Mouse (Mus musculus): ENCODE results near the gene Atp1a1. TPM values are rescaled to one million over a fixed set of nuclear protein-coding genes. Genes with fewer than 3 reads are reported as not detected.

Atp1a1 gene
- 257 and 292 TPM in 2 replicates for polyA plus RNA-seq (2012; rRNA removed)

- no peak for DNase-seq (ENCODE audit: low read depth)
These were observed at the start of gene Atp1a1 for GRCm38 (mm10) chr3:101604550-101605223. Gene Atp1a1, minus strand, starts transcription at chr3:101604684.

GRCm38 (mm10) chr3:101653446-101653845 is 49.0 kb upstream of the Atp1a1 start:
- no peak for DNase-seq (ENCODE audit: low read depth)

GRCm38 (mm10) chr3:101652967-101653366 is 48.5 kb upstream of the Atp1a1 start:
- DNase-seq (ENCODE audit: low read depth) = peak; percentile 74

GRCm38 (mm10) chr3:101650328-101650727 is 45.8 kb upstream of the Atp1a1 start:
- no peak for DNase-seq (ENCODE audit: low read depth)

GRCm38 (mm10) chr3:101649271-101649670 is 44.8 kb upstream of the Atp1a1 start:
- no peak for DNase-seq (ENCODE audit: low read depth)

GRCm38 (mm10) chr3:101648096-101648793 is 43.8 kb upstream of the Atp1a1 start:
- DNase-seq (ENCODE audit: low read depth) = peak; percentile 75

GRCm38 (mm10) chr3:101646806-101647205 is 42.3 kb upstream of the Atp1a1 start:
- no peak for DNase-seq (ENCODE audit: low read depth)

GRCm38 (mm10) chr3:101645569-101646106 is 41.2 kb upstream of the Atp1a1 start:
- DNase-seq (ENCODE audit: low read depth) = no peak

GRCm38 (mm10) chr3:101644062-101644802 is 39.7 kb upstream of the Atp1a1 start:
- no peak for DNase-seq (ENCODE audit: low read depth)

GRCm38 (mm10) chr3:101643264-101643663 is 38.8 kb upstream of the Atp1a1 start:
- DNase-seq (ENCODE audit: low read depth) = no peak

- DNase-seq (ENCODE audit: low read depth) = peak; percentile 89
These were observed 33.7 kb upstream of the Atp1a1 start for GRCm38 (mm10) chr3:101638223-101638622.

GRCm38 (mm10) chr3:101636510-101636909 is 32.0 kb upstream of the Atp1a1 start:
- DNase-seq (ENCODE audit: low read depth) = peak; percentile 70

GRCm38 (mm10) chr3:101636086-101636485 is 31.6 kb upstream of the Atp1a1 start:
- no peak for DNase-seq (ENCODE audit: low read depth)

- no peak for DNase-seq (ENCODE audit: low read depth)
These were observed 29.8 kb upstream of the Atp1a1 start for GRCm38 (mm10) chr3:101634141-101634900.

- DNase-seq (ENCODE audit: low read depth) = no peak
These were observed 23.8 kb upstream of the Atp1a1 start for GRCm38 (mm10) chr3:101628255-101628654.

- DNase-seq (ENCODE audit: low read depth) = no peak
These were observed 19.8 kb upstream of the Atp1a1 start for GRCm38 (mm10) chr3:101624287-101624686.

- no peak for DNase-seq (ENCODE audit: low read depth)
These were observed 14.5 kb upstream of the Atp1a1 start for GRCm38 (mm10) chr3:101619017-101619416.

- no peak for DNase-seq (ENCODE audit: low read depth)
These were observed 14.0 kb upstream of the Atp1a1 start for GRCm38 (mm10) chr3:101618505-101618904.

GRCm38 (mm10) chr3:101617451-101617850 is 13.0 kb upstream of the Atp1a1 start:
- no peak for DNase-seq (ENCODE audit: low read depth)

GRCm38 (mm10) chr3:101617007-101617406 is 12.5 kb upstream of the Atp1a1 start:
- no peak for DNase-seq (ENCODE audit: low read depth)

GRCm38 (mm10) chr3:101615856-101616255 is 11.4 kb upstream of the Atp1a1 start:
- no peak for DNase-seq (ENCODE audit: low read depth)
